Mouse (Mus musculus) limb, embryonic 14.5 days (tissue): ENCODE results near the gene Sgcd. TPM values are rescaled to one million over a fixed set of nuclear protein-coding genes. Genes with fewer than 3 reads are reported as not detected.
A peak's percentile ranks its signal among the peaks of the same experiment; 100 is the strongest.

Source experiments
- ATAC-seq: fragments of 200-750 bp; cut with Nextera tagmentation; 2 replicates; pipeline ENCODE4 v1.8.0; 2017; ENCODE audit warnings: low read depth, moderate number of reproducible peaks, moderate TSS enrichment; ENCODE audit not compliant: low FRiP score
- DNase-seq: peaks from one replicate; pipeline ENCODE4 v3.0.0-alpha.2; 2015; ENCODE audit warnings: low spot score
- H3K27ac ChIP-seq: fragments of 300-500 bp; sonication (generic); replicated peaks from 2 replicates; pipeline ENCODE4 v1.5.1; 2014; ENCODE audit warnings: low read depth, mild to moderate bottlenecking, low read length, moderate library complexity, mixed read lengths
- H3K27me3 ChIP-seq: fragments of 300-500 bp; sonication (generic); 2 replicates; pipeline ENCODE4 v1.6.1; 2014; ENCODE audit warnings: low read length, mixed read lengths; ENCODE audit not compliant: control insufficient read depth, insufficient read depth
- H3K36me3 ChIP-seq: fragments of 300-500 bp; sonication (generic); 2 replicates; pipeline ENCODE4 v1.6.1; 2014; ENCODE audit warnings: mild to moderate bottlenecking, low read length, moderate library complexity, mixed read lengths; ENCODE audit not compliant: control insufficient read depth, insufficient read depth
- H3K4me1 ChIP-seq: fragments of 300-500 bp; sonication (generic); 2 replicates; pipeline ENCODE4 v1.6.1; 2014; ENCODE audit warnings: antibody characterized with exemption, low read length, mixed read lengths; ENCODE audit not compliant: control insufficient read depth, insufficient read depth
- H3K4me2 ChIP-seq: fragments of 300-500 bp; sonication (generic); replicated peaks from 2 replicates; pipeline ENCODE4 v1.6.1; 2014; ENCODE audit warnings: low read depth, mild to moderate bottlenecking, low read length, moderate library complexity; ENCODE audit not compliant: severe bottlenecking
- H3K4me3 ChIP-seq: fragments of 300-500 bp; sonication (generic); replicated peaks from 2 replicates; pipeline ENCODE4 v1.5.1; 2014; ENCODE audit warnings: low read length
- H3K9ac ChIP-seq: fragments of 300-500 bp; sonication (generic); 2 replicates; pipeline ENCODE4 v1.6.1; 2014; ENCODE audit warnings: mild to moderate bottlenecking, low read depth, low read length, moderate library complexity; ENCODE audit not compliant: severe bottlenecking
- H3K9me3 ChIP-seq: fragments of 300-500 bp; sonication (generic); 2 replicates; pipeline ENCODE4 v1.6.1; 2016; ENCODE audit warnings: low read length; ENCODE audit not compliant: control insufficient read depth
- POLR2A ChIP-seq: fragments of 200-500 bp; IDR thresholded peaks from 2 replicates; pipeline ENCODE4 v1.8.0; 2012; ENCODE audit warnings: inconsistent platforms, mild to moderate bottlenecking, moderate library complexity, borderline replicate concordance; ENCODE audit not compliant: insufficient read depth, insufficient read length; ENCODE audit errors: extremely low read depth
- WGBS: fragments of 180-500 bp; shearing (Covaris S2); extraction: QIAGEN DNeasy Blood & Tissue Kit; methylation state at CpG from one replicate; pipeline ENCODE4 v1.1.7; 2014; 5-methylcytosine and 5-hydroxymethylcytosine counted together
- polyA plus RNA-seq, 2 experiments: library from polyadenylated mRNA; depleted of rRNA in 1 of 2; stranded (reverse) in 1 of 2; unstranded in 1 of 2; fragments of >200 nt; fragmentation: Nextera tagmentation in 1 of 2; extraction: Ambion mirVana in 1 of 2; gene quantifications; 2 replicates each; pipeline versions ENCODE4 v1.2.1 to v1.2.3; 2012 to 2014

Gene Sgcd
- polyA plus RNA-seq, 2 experiments: 9.4 to 14.3 TPM

DNA sequence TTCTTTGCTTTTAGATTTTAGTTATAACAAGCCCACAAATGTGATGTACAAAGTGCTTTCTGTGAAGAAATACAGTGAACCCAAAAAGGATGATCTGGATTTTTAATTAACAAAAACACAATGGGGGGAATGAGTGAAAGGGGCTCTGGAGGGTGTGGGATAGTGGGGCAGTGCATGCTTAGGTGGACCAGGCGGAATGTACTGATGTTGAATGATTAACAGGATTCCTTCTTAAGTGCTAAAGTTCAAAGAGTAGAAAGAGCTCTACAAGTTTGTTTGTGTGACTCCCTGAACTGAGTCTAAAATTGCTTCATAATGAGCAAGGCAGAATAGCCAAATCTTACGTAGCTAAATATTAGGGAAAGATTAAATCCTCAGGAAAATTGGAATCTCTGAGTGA is 246.0 kb downstream of the Sgcd start:
- TF ChIP-seq POLR2A: no peak
- Histone ChIP-seq H3K36me3 (no peaks in the 10 kb centered on the region), H3K4me2 (no peak overlapping the region), H3K9me3 (no peaks in the 10 kb centered on the region), H3K4me1 (no peaks in the 10 kb centered on the region), H3K9ac (no peak overlapping the region), H3K4me3 (no peak overlapping the region), H3K27me3 (no peaks in the 10 kb centered on the region), H3K27ac (no peak overlapping the region)
- DNase-seq (no peak), ATAC-seq (no peak)
- 77% methylated on average over 2 of the region's 2 CpGs for WGBS

DNA sequence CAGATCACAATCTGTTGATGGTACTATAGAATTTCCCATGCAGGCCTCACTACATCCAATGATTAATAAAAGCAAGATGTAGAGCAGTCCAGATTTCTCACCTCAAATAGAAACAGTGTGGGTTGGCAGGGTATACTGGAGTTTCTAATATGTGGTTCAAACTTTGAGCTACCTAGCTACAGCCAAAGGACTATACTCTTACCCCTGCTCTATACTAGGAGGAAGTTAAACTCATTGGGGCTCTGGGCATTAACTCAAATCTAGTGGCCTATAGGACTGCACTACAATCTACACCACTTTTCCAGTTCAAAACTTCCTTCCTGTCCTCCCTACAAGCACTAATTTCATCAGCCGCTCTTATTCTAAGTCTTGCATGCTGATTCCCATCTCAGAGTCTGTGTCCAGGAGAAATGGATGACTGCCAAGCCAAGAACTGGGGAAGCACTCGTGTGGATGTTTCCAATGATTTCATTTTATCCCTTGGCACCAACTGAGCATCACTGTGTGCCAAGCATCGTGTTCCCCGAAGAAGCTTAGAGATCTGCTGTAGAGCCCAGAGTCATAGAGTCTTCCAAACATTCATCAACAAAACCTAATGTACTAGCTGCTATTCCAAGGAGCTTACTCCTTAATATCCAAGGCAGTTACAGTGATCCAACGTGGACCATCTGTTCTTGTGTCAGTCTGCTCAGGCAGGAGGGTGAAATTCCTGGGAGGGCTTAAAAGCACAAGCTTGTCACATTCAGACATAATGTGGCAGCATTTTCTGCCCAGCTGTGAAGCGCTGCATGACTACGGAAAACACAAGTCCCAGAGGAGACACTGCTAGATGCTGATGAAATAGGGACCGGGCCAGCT is 283.6 kb downstream of the Sgcd start:
- no peak for TF ChIP-seq POLR2A
- no peak overlapping the region for H3K9ac ChIP-seq
- no peak overlapping the region for H3K4me3 ChIP-seq
- no peak overlapping the region for H3K4me2 ChIP-seq
- ATAC-seq (peak; percentile 66), DNase-seq (peak; percentile 75)
- no peaks in the 10 kb centered on the region for H3K27me3 ChIP-seq
- 55% methylated on average over 8 of the region's 8 CpGs for WGBS
- no peaks in the 10 kb centered on the region; the same call in 1 of the 2 replicates for H3K4me1 ChIP-seq
- no peaks in the 10 kb centered on the region for H3K36me3 ChIP-seq
- H3K27ac ChIP-seq: no peak overlapping the region
- H3K9me3 ChIP-seq: no peaks in the 10 kb centered on the region

DNA sequence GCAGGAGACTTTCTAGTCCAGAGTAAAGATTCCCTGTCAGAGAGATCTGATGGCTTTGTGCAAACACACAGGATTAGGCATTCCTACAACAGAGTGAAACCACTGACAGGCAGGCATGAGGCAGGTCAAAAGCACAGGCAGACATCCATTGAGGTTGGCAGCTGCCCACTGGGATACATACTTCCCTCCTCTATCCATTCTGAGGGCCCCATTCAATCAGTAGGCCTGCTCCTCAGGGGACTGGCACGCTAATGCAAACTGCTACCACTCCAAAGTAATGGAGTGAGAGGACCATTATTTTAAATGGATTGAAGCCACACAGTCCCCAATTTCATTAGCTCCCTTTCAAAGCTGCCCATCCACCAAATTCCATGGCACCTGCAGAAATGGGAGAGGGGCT is 293.2 kb downstream of the Sgcd start:
- H3K4me1 ChIP-seq: no peaks in the 10 kb centered on the region
- no peak overlapping the region for H3K4me2 ChIP-seq
- DNase-seq (no peak), ATAC-seq (no peak)
- H3K4me3 ChIP-seq: no peak overlapping the region
- H3K27me3 ChIP-seq: no peaks in the 10 kb centered on the region
- no peak for TF ChIP-seq POLR2A
- H3K27ac ChIP-seq: no peak overlapping the region
- WGBS: 67% methylated on average over 1 of the region's 1 CpGs
- H3K9ac ChIP-seq: no peak overlapping the region
- H3K9me3 ChIP-seq: no peaks in the 10 kb centered on the region
- H3K36me3 ChIP-seq: no peaks in the 10 kb centered on the region

DNA sequence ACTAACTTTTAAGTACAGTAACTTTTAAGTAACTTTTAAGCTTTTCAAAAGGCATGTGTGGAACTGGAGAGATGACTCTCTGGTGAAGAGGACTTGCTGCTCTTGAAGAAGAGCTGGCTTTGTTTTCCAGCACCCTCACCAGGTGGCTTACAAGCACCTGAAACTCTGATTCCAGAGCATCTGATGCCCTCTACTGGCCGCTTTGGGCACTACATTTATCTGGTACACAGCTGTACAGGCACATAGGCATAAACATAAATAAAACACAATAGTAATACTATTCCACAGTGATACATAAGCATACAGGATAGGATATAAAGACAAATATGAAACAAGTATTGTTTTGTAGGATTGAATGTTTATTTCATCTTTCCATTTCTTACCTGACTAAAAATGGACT is 330.6 kb downstream of the Sgcd start:
- H3K4me3 ChIP-seq: no peak overlapping the region
- no peak overlapping the region for H3K4me2 ChIP-seq
- H3K9me3 ChIP-seq: no peaks in the 10 kb centered on the region
- H3K4me1 ChIP-seq: no peaks in the 10 kb centered on the region
- WGBS: 3% methylated on average over 1 of the region's 1 CpGs
- no peak overlapping the region for H3K27ac ChIP-seq
- DNase-seq (no peak), ATAC-seq (no peak)
- H3K27me3 ChIP-seq: no peaks in the 10 kb centered on the region
- no peak for TF ChIP-seq POLR2A
- no peak overlapping the region for H3K9ac ChIP-seq
- no peaks in the 10 kb centered on the region for H3K36me3 ChIP-seq

DNA sequence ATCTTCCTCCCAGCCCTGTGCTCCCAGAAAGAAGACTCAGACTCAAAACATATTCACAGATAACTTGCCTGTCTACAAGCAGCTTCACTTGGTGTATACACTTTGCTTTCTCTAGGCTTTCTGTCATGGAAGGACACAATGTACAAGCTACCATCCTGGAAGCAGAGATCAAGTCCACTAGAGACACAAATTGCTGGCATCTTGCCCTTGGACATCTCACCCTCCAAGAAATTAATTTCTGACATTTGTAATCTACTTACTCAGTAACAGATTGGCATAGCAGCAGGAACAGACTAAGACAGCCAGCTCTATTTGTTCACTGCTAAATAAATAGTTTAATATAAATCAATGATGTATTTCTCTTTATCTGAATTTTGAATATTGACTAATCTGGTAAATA is 342.9 kb downstream of the Sgcd start:
- H3K9ac ChIP-seq: no peak overlapping the region
- ATAC-seq (no peak), DNase-seq (no peak)
- no peaks in the 10 kb centered on the region for H3K27me3 ChIP-seq
- H3K27ac ChIP-seq: no peak overlapping the region
- H3K36me3 ChIP-seq: no peaks in the 10 kb centered on the region
- no peak for TF ChIP-seq POLR2A
- H3K4me3 ChIP-seq: no peak overlapping the region
- no peaks in the 10 kb centered on the region for H3K9me3 ChIP-seq
- no peaks in the 10 kb centered on the region for H3K4me1 ChIP-seq
- no peak overlapping the region for H3K4me2 ChIP-seq
